ENCODE assay signal across 8 mouse cellular contexts in the genomic region with DNA sequence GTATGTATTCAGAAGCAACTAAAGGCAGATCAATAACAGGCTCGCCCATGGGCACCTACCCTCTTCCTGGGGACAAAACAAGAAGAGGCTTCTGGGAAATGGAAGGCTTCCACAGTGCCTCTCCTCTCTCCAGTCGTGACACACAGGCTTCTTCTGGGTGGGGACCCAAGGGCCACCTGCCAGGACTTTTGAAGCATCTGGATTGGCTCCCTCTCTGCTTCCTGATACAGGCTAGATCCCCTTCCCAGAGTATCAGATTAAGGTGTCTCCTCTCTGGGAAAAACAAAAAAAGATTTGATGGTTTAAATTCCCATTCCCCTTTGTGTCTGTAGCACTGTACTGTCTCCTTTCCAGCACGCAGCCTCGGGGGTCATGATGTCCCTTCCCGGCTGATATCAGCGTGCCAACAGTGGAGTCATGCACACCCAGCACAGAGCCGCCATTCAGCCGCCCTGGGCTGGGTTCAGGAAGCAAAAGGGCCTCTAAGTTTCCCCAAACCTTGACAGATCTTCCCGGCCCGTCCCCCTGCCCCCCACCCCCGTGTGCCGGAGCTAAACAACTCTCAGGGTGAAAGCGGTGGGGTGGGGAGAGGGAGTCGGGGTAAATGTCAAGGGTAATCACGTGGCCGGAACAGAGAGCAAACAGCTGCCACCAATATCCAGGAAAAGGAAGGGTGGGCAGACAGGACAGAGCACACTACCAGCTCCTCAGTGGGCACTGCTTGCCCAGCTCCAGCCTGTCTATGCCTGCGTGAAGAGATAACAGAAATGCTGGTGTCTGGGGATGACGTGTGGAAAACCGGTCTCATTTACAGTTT. TPM values are rescaled to one million over a fixed set of nuclear protein-coding genes. Genes with fewer than 3 reads are reported as not detected.
A peak's percentile ranks its signal among the peaks of the same experiment; 100 is the strongest.
DNase-seq lines count a peak whose midpoint lies in the region; ATAC-seq and TF ChIP-seq lines count a peak whose summit lies in the region.

No protein-coding gene starts in this region.

- H3K36me3 ChIP-seq in spleen, adult 2 months (ENCODE audit: control insufficient read depth, insufficient read depth, low read length) = no peaks in the 10 kb centered on the region
- no peaks in the 10 kb centered on the region for H3K36me3 ChIP-seq in kidney, embryonic 15.5 days

- no peaks in the 10 kb centered on the region for H3K9me3 ChIP-seq in kidney, embryonic 15.5 days (replicated peaks)

- WGBS in spleen, adult 2 months = 23% methylated on average over 19 of the region's 19 CpGs
- 34% methylated on average over 19 of the region's 19 CpGs for WGBS in kidney, embryonic 15.5 days

- 0 out of 2 replicates have a peak, but pooled peaks cover 6% of the 10 kb centered on the region for H3K4me1 ChIP-seq in spleen, adult 2 months (ENCODE audit: control insufficient read depth, insufficient read depth, insufficient read length)
- H3K4me1 ChIP-seq in kidney, embryonic 15.5 days = peaks cover 9% of the 10 kb centered on the region

- ATAC-seq in kidney, embryonic 15.5 days (replicated peaks; ENCODE audit: low FRiP score) = peak; percentile 71; the same call in 1 of the 2 replicates

- TF ChIP-seq POLR2A in spleen, adult 2 months (IDR thresholded peaks at IDR 0.05; ENCODE audit: low read depth, low read length) = no peak

- no peak overlapping the region for H3K4me3 ChIP-seq in spleen, adult 2 months (ENCODE audit: extremely low read depth, insufficient read depth, insufficient read length)
- peak overlapping the region; percentile 22 for H3K4me3 ChIP-seq in kidney, embryonic 15.5 days (replicated peaks)

- peak overlapping the region; percentile 56 for H3K4me2 ChIP-seq in kidney, embryonic 15.5 days

- no peak for DNase-seq in spleen, adult 2 months (ENCODE audit: low read depth in 1 of 2, low spot score in 2 of 2)
- DNase-seq in spleen, adult 18-20 months = no peak
- peak; percentile 68 for DNase-seq in heart, adult 9 months (ENCODE audit: low spot score in 2 of 2)
- DNase-seq in lung, postnatal 25 days (ENCODE audit: low spot score) = peak; percentile 67
- DNase-seq in thymus, postnatal 0 days (ENCODE audit: low spot score) = peak; percentile 25
- DNase-seq in right cerebral cortex, postnatal 10 days (ENCODE audit: low spot score in 2 of 2) = no peak
- DNase-seq in layer of hippocampus, adult 11-12 months (ENCODE audit: low spot score) = no peak

- no peaks in the 10 kb centered on the region for H3K27me3 ChIP-seq in spleen, adult 2 months (ENCODE audit: control insufficient read depth, insufficient read depth, low read length)
- no peaks in the 10 kb centered on the region for H3K27me3 ChIP-seq in kidney, embryonic 15.5 days

- peak overlapping the region; percentile 3; the same call in 1 of the 2 replicates for H3K27ac ChIP-seq in spleen, adult 2 months (ENCODE audit: insufficient read depth, low read length)
- no peak overlapping the region for H3K27ac ChIP-seq in kidney, embryonic 15.5 days

- no peak overlapping the region for H3K9ac ChIP-seq in kidney, embryonic 15.5 days

- TF ChIP-seq CTCF in spleen, adult 2 months (IDR thresholded peaks at IDR 0.05; ENCODE audit: extremely low read depth, insufficient read depth, insufficient read length, insufficient replicate concordance) = no peak

RNA-seq across cellular contexts. Expression of a gene that starts 38.9 kb away (rescaled TPM):
- polyA plus RNA-seq in spleen, adult 2 months (2012; rRNA removed) = 5.6 and 6.2 TPM in 2 replicates
- 0.69 and 0.93 TPM in 2 replicates for polyA plus RNA-seq in kidney, embryonic 15.5 days (2015; fragmentation: Nextera tagmentation; extraction: Ambion mirVana)
- 0.04 and 0.05 TPM in 2 replicates for polyA plus RNA-seq in thymus, postnatal 0 days (2015; fragmentation: Nextera tagmentation; extraction: Ambion mirVana)

Comparison
In these comparisons a context has a peak if more than half of its experiments do, and no peak if none do; other contexts are left out.
1. DNase-seq: peak in heart, adult 9 months (2 of 2), lung, postnatal 25 days (single experiment) and thymus, postnatal 0 days (single experiment); none in spleen, adult 2 months (0 of 2), spleen, adult 18-20 months (0 of 2), right cerebral cortex, postnatal 10 days (0 of 2) and layer of hippocampus, adult 11-12 months (single experiment).